Mouse (Mus musculus) stomach, postnatal 0 days (tissue): ENCODE results near the gene Pdcd7.

Experiments used
- CTCF ChIP-seq: IDR thresholded peaks from 2 replicates; pipeline ENCODE4 v1.5.1; 2016; ENCODE audit warnings: antibody characterized with exemption, low read depth, mild to moderate bottlenecking, moderate library complexity
- EP300 ChIP-seq: optimal IDR thresholded peaks from 2 replicates; pipeline ENCODE3; 2016; ENCODE audit warnings: antibody characterized with exemption

- TF ChIP-seq CTCF (peak; percentile 59), EP300 (no peak)
Observed at GRCm38 (mm10) chr9:65386373-65387140, 40.7 kb downstream of the Pdcd7 start.
